Mouse (Mus musculus) frontal cortex, adult 2 months (tissue): Measurements from ENCODE around the gene Ntm. TPM values are rescaled to one million over a fixed set of nuclear protein-coding genes. Genes with fewer than 3 reads are reported as not detected.

Experiments used
- DNase-seq, 2 experiments: peaks; one replicate each; pipeline ENCODE4 v3.0.0; 2022; ENCODE audit warnings: low spot score in 1 of 2; ENCODE audit errors: extremely low spot score in 1 of 2
- polyA plus RNA-seq: library from polyadenylated mRNA; depleted of rRNA; stranded (reverse); fragments of >200 nt; gene quantifications from 2 replicates; pipeline ENCODE4 v1.2.3, GENCODE M21; 2012

Gene Ntm
- polyA plus RNA-seq, 1 experiment: 184 TPM

GRCm38 (mm10) chr9:29610867-29611266 is 352.1 kb downstream of the Ntm start:
- peak in 1 of 2 experiments; percentile 47 for DNase-seq

GRCm38 (mm10) chr9:29597665-29598064 is 365.3 kb downstream of the Ntm start:
- DNase-seq: peak in 1 of 2 experiments; percentile 72

GRCm38 (mm10) chr9:29595321-29595720 is 367.6 kb downstream of the Ntm start:
- DNase-seq: no peak

- DNase-seq: no peak
These were observed 368.2 kb downstream of the Ntm start for GRCm38 (mm10) chr9:29594537-29595294.

- no peak for DNase-seq
These were observed 375.6 kb downstream of the Ntm start for GRCm38 (mm10) chr9:29587376-29587775.

- DNase-seq: no peak
These were observed 376.6 kb downstream of the Ntm start for GRCm38 (mm10) chr9:29586381-29586770.

GRCm38 (mm10) chr9:29585746-29586380 is 377.1 kb downstream of the Ntm start:
- DNase-seq: peak; percentile 76 to 87

GRCm38 (mm10) chr9:29578226-29578625 is 384.7 kb downstream of the Ntm start:
- DNase-seq: peak in 1 of 2 experiments; percentile 48

- no peak for DNase-seq
These were observed 386.8 kb downstream of the Ntm start for GRCm38 (mm10) chr9:29576051-29576533.

- DNase-seq: no peak
These were observed 388.4 kb downstream of the Ntm start for GRCm38 (mm10) chr9:29574548-29574947.

- no peak for DNase-seq
These were observed 394.4 kb downstream of the Ntm start for GRCm38 (mm10) chr9:29568571-29568970.

- DNase-seq: peak; percentile 72 to 75
These were observed 400.4 kb downstream of the Ntm start for GRCm38 (mm10) chr9:29562419-29563071.

GRCm38 (mm10) chr9:29558915-29559314 is 404.0 kb downstream of the Ntm start:
- DNase-seq: no peak

- DNase-seq: no peak
These were observed 412.4 kb downstream of the Ntm start for GRCm38 (mm10) chr9:29550582-29550981.

GRCm38 (mm10) chr9:29550107-29550506 is 412.8 kb downstream of the Ntm start:
- DNase-seq: no peak

GRCm38 (mm10) chr9:29536415-29536814 is 426.5 kb downstream of the Ntm start:
- no peak for DNase-seq

- no peak for DNase-seq
These were observed 428.2 kb downstream of the Ntm start for GRCm38 (mm10) chr9:29534773-29535172.

GRCm38 (mm10) chr9:29534304-29534703 is 428.6 kb downstream of the Ntm start:
- DNase-seq: no peak

GRCm38 (mm10) chr9:29533556-29533955 is 429.4 kb downstream of the Ntm start:
- DNase-seq: no peak

- DNase-seq: peak; percentile 35 to 52
These were observed 431.6 kb downstream of the Ntm start for GRCm38 (mm10) chr9:29531147-29531917.

- no peak for DNase-seq
These were observed 438.8 kb downstream of the Ntm start for GRCm38 (mm10) chr9:29524109-29524508.
